Mouse (Mus musculus) cortical plate, adult 2 months (tissue): ENCODE results near the gene Dusp2. TPM values are rescaled to one million over a fixed set of nuclear protein-coding genes. Genes with fewer than 3 reads are reported as not detected.

Source experiments
- H3K27ac ChIP-seq: fragments of 200-500 bp; 2 replicates; pipeline ENCODE4 v1.5.1; 2012; ENCODE audit warnings: low read length, control low read depth, inconsistent platforms; ENCODE audit not compliant: insufficient read depth
- H3K4me1 ChIP-seq: fragments of 200-500 bp; 2 replicates; pipeline ENCODE4 v1.6.1; 2011; ENCODE audit warnings: low read length; ENCODE audit not compliant: control insufficient read depth, insufficient read depth
- H3K4me3 ChIP-seq: fragments of 200-500 bp; 2 replicates; pipeline ENCODE4 v1.5.1; 2011; ENCODE audit warnings: mild to moderate bottlenecking, low read length, control low read depth; ENCODE audit not compliant: insufficient read depth
- CTCF ChIP-seq: fragments of 200-500 bp; IDR thresholded peaks from 2 replicates; pipeline ENCODE4 v1.5.1; 2011; ENCODE audit warnings: mild to moderate bottlenecking, control low read depth, low read length; ENCODE audit not compliant: insufficient read depth; ENCODE audit errors: extremely low read depth
- POLR2A ChIP-seq: fragments of 200-500 bp; IDR thresholded peaks from 2 replicates; pipeline ENCODE4 v1.6.1; 2011; ENCODE audit warnings: mild to moderate bottlenecking, low read length, control low read depth; ENCODE audit not compliant: insufficient read depth; ENCODE audit errors: extremely low read depth
- polyA plus RNA-seq: library from polyadenylated mRNA; depleted of rRNA; stranded (reverse); fragments of >200 nt; gene quantifications from 2 replicates; pipeline ENCODE4 v1.2.3, GENCODE M21; 2012

Dusp2 gene
- polyA plus RNA-seq, 1 experiment = 1.6 TPM

DNA sequence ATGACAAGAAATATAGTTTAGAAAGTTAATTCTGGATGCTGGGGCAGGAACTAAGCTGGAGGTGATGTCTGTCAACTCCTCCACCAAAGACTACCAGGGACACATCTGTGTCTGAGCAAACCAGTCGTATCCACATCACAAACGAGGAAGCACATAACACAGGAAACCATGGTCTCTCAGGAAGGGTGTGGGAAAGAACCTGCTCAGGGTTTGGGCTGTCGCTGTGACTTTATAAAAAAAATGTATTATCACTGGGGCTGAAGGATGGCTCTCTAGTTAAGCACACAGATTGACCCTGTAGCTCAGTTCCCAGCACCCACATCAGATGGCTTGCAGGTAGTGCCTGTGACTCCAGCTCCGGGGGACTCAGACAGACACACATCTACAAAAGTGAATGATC lies 16.9 kb upstream of the Dusp2 start:
- TF ChIP-seq CTCF = no peak
- Histone ChIP-seq H3K27ac (no peak overlapping the region), H3K4me3 (no peak overlapping the region), H3K4me1 (no peaks in the 10 kb centered on the region)

DNA sequence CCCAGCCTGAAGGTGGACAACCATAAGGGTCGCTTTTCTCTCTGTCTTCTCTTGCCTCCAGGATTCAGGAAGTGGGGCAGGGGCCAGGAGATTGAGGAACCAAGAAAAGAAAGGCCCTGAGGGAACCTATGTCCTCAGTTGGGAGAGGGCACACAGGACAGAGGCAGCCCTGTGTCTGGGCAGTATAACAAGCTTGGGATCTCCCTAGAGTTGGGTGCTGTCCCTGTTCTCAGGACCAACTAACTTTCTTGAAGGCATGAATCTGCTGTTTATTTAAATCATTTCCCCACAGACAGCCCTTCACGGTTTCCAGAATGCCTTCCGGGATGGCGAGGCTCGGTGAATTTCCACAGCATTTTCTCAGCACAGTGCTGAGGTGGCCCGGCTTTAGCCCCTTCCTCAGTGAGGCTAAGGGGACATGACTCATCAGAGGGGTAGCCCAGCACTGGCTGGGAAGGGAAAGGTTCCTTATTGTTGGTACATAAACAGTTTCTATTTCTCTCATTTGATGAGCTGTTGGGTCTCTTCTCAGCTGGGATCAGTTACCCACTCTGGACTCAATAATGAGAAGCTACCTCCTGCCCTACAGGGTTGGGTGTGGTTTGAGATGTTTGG lies 13.2 kb upstream of the Dusp2 start:
- Histone ChIP-seq H3K4me1 (no peaks in the 10 kb centered on the region), H3K4me3 (no peak overlapping the region), H3K27ac (no peak overlapping the region)
- TF ChIP-seq CTCF (no peak), POLR2A (no peak)

DNA sequence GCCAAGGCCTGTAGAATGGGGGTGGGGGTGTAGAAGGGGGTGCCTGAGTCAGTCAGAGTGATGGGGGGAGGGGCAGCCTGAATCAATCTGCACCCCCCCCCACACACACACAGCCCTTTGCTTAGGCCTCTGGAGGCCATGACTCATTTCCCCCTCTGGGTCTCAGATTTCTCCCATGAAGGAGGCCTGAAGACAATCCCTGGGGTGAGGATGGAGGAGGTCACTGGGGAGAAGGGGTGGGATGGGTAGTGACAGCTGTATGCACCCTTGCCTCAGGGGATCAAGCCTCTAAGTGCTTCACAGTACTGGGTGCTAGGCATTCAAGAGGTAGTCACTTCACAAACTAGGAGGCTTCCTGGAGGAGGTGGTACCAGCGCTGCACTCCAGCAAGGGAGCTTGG lies 12.3 kb upstream of the Dusp2 start:
- TF ChIP-seq CTCF = no peak
- Histone ChIP-seq H3K4me3 (no peak overlapping the region), H3K27ac (no peak overlapping the region), H3K4me1 (no peaks in the 10 kb centered on the region)

DNA sequence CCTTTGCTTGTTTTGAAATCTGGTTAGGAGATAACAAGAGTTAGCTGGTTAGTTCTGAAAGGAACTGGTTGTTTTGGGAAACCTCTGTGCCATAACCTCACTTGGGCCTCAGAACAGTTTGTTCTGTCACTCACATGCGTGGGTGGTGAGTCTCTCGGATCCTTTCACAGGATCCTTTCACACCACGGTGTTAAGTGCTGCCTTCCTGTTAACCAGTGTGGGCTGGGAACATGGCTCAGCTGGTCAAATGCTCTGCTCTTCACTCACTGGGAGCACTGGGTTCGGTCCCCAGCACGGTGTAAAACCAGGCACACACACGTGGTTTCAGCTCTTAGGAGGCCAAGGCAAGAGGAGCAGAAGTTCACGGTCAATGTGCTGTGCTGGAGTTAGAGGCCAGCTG lies 11.5 kb upstream of the Dusp2 start:
- Histone ChIP-seq H3K4me3 (no peak overlapping the region), H3K4me1 (no peaks in the 10 kb centered on the region), H3K27ac (no peak overlapping the region)
- TF ChIP-seq POLR2A = no peak
- no peak for TF ChIP-seq CTCF

DNA sequence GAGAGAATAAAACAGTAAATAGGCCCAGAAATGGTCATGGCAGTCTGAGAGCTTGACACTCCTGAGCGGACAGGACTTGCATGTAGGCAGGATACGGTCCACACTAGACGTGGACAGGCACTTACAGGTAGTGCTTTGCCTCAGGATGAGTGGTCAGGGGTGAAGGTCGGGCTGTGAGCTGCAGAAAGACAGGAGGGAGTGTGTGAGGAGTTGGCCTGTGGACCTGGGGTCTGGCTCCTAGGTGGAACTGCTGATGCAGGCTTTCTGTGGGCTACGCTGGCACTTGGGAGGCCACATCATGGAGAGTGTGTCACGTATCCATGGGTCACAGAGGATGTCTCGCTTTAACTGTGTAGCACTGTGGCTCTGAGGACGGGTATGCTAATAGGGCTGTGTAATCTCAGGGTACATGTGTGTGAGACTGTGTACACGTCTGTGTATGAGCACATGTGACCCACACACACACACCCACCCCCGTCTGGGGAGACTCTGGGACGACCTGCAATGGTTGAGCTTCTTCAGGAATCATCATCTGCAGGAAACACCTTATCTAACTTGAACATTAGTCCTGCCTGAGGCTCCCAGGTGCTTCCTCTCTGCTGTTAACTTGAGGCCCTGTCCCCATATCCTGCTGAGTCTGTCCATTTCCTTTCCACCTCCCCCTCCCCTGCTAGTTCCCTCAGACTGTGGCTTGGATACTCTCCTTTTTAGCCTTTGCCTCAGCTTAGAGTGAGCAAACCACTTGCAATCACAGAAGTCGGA lies 7.7 kb upstream of the Dusp2 start:
- no peaks in the 10 kb centered on the region for H3K4me1 ChIP-seq
- no peak for TF ChIP-seq POLR2A
- TF ChIP-seq CTCF = no peak
- H3K27ac ChIP-seq = no peak overlapping the region
- no peak overlapping the region for H3K4me3 ChIP-seq

DNA sequence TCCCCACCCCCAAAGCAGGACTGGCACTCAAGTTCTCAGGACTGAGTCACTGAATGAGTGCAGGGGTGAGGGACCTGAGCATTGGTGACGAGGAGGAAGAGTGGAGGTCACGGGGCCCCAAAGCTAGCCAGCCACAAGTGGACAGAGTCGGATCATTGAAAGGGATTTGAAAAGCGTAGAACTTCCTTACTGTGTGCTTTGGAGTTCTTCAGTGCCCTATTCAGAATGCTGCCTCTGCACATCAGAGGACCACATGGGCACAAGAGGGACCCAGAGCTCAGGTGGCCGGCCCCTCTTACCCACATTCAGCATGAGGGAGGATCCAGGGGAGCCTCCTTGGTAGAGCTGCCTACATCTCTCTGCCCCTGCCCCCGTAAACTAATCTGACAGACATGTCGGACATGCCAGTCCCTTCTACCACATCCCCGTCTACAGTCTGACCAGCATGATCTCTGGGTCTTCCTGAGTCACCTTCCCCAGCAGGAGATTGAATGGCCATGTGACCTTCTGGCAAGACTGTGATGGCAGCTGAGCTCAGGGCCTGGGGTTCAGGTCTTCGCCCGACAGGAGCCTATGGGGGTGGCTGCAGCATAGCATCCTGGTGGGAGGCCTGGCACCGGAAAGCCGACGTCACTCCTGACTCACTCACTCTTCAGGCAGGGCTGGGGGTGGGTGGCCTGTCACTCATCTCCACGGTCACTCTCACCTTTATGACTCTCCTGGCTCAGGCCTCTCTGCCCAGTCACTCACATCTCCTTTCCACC lies 3.0 kb upstream of the Dusp2 start:
- H3K27ac ChIP-seq = no peak overlapping the region
- no peak overlapping the region for H3K4me3 ChIP-seq
- no peaks in the 10 kb centered on the region for H3K4me1 ChIP-seq
- TF ChIP-seq CTCF (no peak), POLR2A (no peak)

DNA sequence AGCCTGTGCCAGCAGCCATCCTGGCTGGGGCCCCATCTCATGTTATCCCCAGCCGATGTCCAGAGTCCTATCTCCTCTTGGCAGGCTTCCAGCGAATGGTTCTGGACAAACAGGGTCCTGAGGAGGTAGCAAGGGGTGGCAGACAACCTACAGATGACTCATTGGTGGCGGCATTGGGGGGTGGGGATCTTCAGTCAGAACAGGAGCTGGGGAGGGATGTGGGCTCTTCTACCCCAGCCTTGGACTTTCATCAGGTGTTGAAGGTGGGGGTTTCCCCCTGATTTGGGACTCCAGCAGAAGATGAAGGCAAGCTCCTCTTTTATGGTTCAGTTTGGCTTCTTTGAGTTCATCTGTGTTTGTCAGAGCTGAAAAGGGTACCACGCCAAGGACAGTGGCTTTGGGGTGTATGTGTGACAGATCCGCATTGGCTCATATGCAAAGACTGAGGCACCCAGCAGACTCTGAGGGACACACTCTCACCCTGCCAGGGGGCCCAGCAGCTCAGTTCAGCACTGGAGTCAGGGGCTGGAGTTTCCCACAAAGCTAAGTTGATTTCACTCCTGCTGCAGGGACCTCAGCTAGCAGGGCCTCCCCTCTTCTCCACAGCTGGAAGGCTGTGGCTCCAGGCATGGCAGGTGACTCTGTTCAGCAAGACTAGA lies 1.9 kb upstream of the Dusp2 start:
- H3K4me1 ChIP-seq = no peaks in the 10 kb centered on the region
- TF ChIP-seq POLR2A (no peak), CTCF (no peak)
- H3K4me3 ChIP-seq = no peak overlapping the region
- H3K27ac ChIP-seq = no peak overlapping the region

DNA sequence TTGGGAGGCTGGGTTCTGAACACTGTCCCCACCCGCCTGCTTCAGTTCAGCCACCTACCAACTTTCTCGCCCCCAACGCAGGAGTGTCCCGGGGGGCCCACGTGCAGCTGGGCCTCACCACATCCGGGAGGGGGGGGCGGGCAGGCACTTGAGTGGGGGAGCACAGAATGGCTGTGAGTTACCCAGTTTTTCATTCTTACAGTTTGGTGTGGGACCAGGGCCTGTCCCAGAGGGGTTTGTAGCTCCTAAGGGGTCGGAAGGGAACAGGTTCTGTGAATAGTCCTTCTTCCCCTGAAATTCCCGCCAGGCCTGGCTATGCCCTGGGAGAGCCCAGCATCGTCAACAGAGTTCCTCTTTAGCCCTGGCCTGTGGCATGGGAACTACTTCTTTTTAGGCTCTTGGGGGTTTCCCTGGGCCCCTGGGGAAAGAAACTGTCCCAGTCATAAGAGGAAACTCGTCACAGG lies 849 bp upstream of the Dusp2 start:
- H3K27ac ChIP-seq = no peak overlapping the region
- H3K4me3 ChIP-seq = no peak overlapping the region
- no peak for TF ChIP-seq POLR2A
- TF ChIP-seq CTCF = no peak
- no peaks in the 10 kb centered on the region for H3K4me1 ChIP-seq

DNA sequence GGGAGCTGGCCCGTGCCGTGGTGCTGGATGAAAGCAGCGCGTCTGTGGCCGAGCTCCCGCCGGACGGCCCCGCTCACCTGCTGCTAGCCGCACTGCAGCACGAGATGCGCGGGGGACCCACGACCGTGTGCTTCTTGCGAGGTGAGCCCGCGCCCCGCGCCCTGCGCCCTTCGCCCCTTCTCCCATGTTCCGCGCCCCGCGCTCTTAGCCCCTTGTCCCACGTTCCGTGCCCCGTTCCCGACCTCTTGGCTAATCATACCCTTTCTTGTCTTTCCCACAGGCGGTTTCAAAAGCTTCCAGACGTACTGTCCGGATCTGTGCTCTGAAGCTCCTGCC lies 506 bp downstream of the Dusp2 start:
- Histone ChIP-seq H3K4me3 (peak overlapping the region; percentile 32), H3K27ac (no peak overlapping the region), H3K4me1 (no peaks in the 10 kb centered on the region)
- no peak for TF ChIP-seq CTCF
- no peak for TF ChIP-seq POLR2A
